Comparison of ENCODE assay signal across 16 mouse cellular contexts in genomic region chr16:49786116-49786515, GRCm38 (mm10).
"Had no signal": no experiment of that assay in that cellular context is flagged by ENCODE, and none has a peak within 500 bp of the region (broad histone marks: within the 10 kb centered on the region; RNA-seq: fewer than 3 reads in every experiment).

No protein-coding gene starts in this region.

- H3K36me3 ChIP-seq: neural tube, embryonic 13.5 days; neural tube, embryonic 15.5 days; stomach, embryonic 15.5 days had no signal

- H3K27me3 ChIP-seq: neural tube, embryonic 13.5 days; neural tube, embryonic 15.5 days; stomach, embryonic 15.5 days had no signal

- H3K4me2 ChIP-seq: neural tube, embryonic 13.5 days; neural tube, embryonic 15.5 days; stomach, embryonic 15.5 days had no signal

- H3K27ac ChIP-seq: neural tube, embryonic 13.5 days; neural tube, embryonic 15.5 days; stomach, embryonic 15.5 days; stomach, postnatal 0 days had no signal

- H3K4me1 ChIP-seq: neural tube, embryonic 13.5 days; neural tube, embryonic 15.5 days; stomach, embryonic 15.5 days had no signal

- DNase-seq: retina, postnatal 1 day; right cerebral cortex, adult 18-20 months; right cerebral cortex, postnatal 14 days; right cerebral cortex, postnatal 25 days; right cerebral cortex, postnatal 4 days; spleen, adult 18-20 months; thymus, adult 18-20 months; thymus, adult 2 months; thymus, postnatal 14 days; thymus, postnatal 25 days; thymus, postnatal 36 days; thymus, postnatal 4 days had no signal

- H3K9ac ChIP-seq: neural tube, embryonic 13.5 days; neural tube, embryonic 15.5 days; stomach, embryonic 15.5 days had no signal

- H3K4me3 ChIP-seq: neural tube, embryonic 13.5 days; neural tube, embryonic 15.5 days; stomach, embryonic 15.5 days had no signal

- H3K9me3 ChIP-seq: neural tube, embryonic 13.5 days; neural tube, embryonic 15.5 days; stomach, embryonic 15.5 days had no signal
